Mouse (Mus musculus): ENCODE measurements around the gene Cox7c. TPM values are rescaled to one million over a fixed set of nuclear protein-coding genes. Genes with fewer than 3 reads are reported as not detected.
"Not testable (repeated sequence)": the region's sequence is repeated elsewhere in the genome, so short reads cannot be mapped to it uniquely, and the experiment has no call there.

Cox7c gene
- polyA plus RNA-seq (2015; fragmentation: Nextera tagmentation; extraction: Ambion mirVana), result 1,024 and 1,177 TPM in 2 replicates

DNA sequence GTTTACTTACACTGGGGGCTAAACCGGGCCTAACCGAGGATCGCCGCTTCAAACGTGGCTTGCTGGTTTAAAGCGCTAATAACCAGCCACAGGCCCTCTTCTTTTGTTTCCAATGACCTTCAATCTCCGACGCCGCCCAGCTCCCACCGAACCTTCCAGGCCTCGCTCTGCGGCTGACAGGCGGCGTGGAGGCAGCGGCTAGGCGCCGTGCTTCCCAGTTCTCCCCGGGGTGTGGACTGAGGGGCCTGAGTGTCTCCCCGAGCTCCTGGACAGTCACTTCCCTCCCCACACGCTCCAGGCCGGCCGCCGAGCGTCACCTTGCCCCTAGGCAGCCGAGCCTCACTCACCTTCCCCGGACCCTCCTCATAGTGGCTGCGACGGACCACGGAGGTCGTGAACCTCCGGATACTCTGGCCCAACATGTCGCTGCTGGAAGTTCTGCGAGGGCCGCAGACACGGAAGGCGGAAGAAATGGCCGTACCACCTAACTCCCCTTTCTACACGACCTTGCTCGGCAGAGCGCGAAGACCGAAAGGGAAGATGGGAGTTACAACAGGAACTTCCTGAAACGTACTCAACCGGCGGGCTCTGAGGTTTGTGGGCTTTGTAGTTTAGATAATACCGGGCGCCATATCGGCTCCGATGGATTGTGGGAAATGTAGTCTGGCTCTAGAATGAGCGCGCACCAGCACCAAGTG lies at the start of gene Cox7c:
Cox7c (minus strand) TSS at position 651 of the 698 bp plus-strand sequence.
- peak; percentile 100 for ATAC-seq (ENCODE audit: low FRiP score, low TSS enrichment)

DNA sequence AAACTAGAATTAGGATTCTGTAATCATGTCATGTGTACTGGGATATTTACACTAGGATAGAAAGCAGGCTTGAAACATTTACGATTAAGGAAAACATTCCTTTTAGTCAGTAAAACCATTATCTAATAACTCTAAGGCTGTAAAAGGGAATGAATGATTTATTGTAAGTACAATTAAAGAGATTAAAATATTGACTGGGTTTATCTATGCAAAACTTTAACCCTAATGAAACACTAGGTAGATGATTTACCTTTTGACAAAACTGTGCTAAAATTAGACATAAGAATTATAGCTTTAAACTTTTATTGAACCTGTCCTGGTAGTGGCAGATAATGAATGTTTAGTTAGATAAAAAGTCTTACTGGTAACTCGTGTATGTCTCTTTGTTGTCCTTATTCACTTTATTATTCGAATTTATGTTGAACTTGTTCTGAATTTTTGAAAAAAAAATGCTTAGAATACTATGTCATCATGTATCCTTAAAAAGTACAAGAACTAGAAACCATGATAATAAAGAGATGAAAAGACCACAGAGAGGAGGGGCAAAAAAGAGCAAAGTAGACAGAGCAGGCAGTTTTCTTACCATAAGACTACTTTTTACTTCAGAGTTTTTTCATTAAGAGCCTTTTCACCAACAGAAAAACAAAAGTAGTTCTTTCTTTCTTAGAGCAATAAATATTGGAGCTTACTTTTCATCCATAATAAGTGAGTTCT lies 21.5 kb upstream of the Cox7c start:
- Histone ChIP-seq H3K4me3 (ENCODE audit: low read depth, low read length) (no peak overlapping the region), H3K27me3 (ENCODE audit: control insufficient read depth, insufficient read depth, low read length) (no peaks in the 10 kb centered on the region), H3K4me2 (replicated peaks; ENCODE audit: low read depth) (no peak overlapping the region), H3K9ac (ENCODE audit: low read length) (no peak overlapping the region), H3K27ac (replicated peaks) (no peak overlapping the region), H3K36me3 (ENCODE audit: control insufficient read depth, insufficient read depth, low read length) (no peaks in the 10 kb centered on the region), H3K9me3 (ENCODE audit: control insufficient read depth, low read length) (no peaks in the 10 kb centered on the region), H3K4me1 (replicated peaks; ENCODE audit: control insufficient read depth, insufficient read depth) (no peaks in the 10 kb centered on the region)
- 25% methylated on average over 3 of the region's 3 CpGs for WGBS
- DNase-seq (ENCODE audit: low spot score), result no peak
- no peak for TF ChIP-seq EP300 (optimal IDR thresholded peaks at IDR 0.05)
- no peak for TF ChIP-seq CTCF (IDR thresholded peaks at IDR 0.05; ENCODE audit: low read depth)
- ATAC-seq (ENCODE audit: low FRiP score, low TSS enrichment), result no peak

More for the DNA sequence above, at the start of gene Cox7c:
- TF ChIP-seq CTCF (IDR thresholded peaks at IDR 0.05; ENCODE audit: low read depth) (no peak), EP300 (optimal IDR thresholded peaks at IDR 0.05) (no peak)
- peak within 1 kb of the TSS; percentile 96 for H3K9ac ChIP-seq (ENCODE audit: low read length)
- WGBS, result under 1% methylated on average over 46 of the region's 51 CpGs
- peaks cover 3% of the 10 kb centered on the region for H3K36me3 ChIP-seq (ENCODE audit: control insufficient read depth, insufficient read depth, low read length)
- peak within 1 kb of the TSS; percentile 88 for H3K4me3 ChIP-seq (ENCODE audit: low read depth, low read length)
- H3K27me3 ChIP-seq (ENCODE audit: control insufficient read depth, insufficient read depth, low read length), result no peaks in the 10 kb centered on the region
- peak within 1 kb of the TSS; percentile 95 for H3K27ac ChIP-seq (replicated peaks)
- no peaks in the 10 kb centered on the region for H3K4me1 ChIP-seq (replicated peaks; ENCODE audit: control insufficient read depth, insufficient read depth)
- DNase-seq (ENCODE audit: low spot score), result peak; percentile 86
- H3K9me3 ChIP-seq (ENCODE audit: control insufficient read depth, low read length), result no peaks in the 10 kb centered on the region
- H3K4me2 ChIP-seq (replicated peaks; ENCODE audit: low read depth), result peak within 1 kb of the TSS; percentile 56

DNA sequence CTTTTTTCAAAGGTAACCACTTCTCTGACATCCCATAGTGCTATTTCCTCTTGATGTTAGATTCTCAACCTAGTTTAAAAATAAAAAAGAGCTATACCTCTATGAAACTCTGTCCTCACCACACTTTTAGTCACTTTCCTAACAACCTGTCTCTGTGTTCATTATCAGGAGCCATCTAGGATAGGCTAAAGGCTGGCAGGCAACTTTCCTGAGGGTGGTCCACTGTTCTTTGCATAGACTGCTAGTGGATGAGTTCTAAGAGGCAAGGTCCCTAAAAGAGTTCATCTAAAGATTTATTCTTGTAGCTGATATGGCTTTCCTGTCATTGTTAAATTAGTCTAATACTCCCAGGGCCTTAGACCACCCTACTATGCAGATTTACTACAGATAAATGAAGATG lies 20.8 kb upstream of the Cox7c start:
- DNase-seq (ENCODE audit: low spot score), result no peak
- H3K9me3 ChIP-seq (ENCODE audit: control insufficient read depth, low read length), result no peaks in the 10 kb centered on the region
- no peak overlapping the region for H3K4me2 ChIP-seq (replicated peaks; ENCODE audit: low read depth)
- H3K27me3 ChIP-seq (ENCODE audit: control insufficient read depth, insufficient read depth, low read length), result no peaks in the 10 kb centered on the region
- no peak overlapping the region for H3K4me3 ChIP-seq (ENCODE audit: low read depth, low read length)
- H3K4me1 ChIP-seq (replicated peaks; ENCODE audit: control insufficient read depth, insufficient read depth), result no peaks in the 10 kb centered on the region
- H3K9ac ChIP-seq (ENCODE audit: low read length), result no peak overlapping the region
- no peak overlapping the region for H3K27ac ChIP-seq (replicated peaks)
- ATAC-seq (ENCODE audit: low FRiP score, low TSS enrichment), result no peak
- TF ChIP-seq EP300 (optimal IDR thresholded peaks at IDR 0.05), result no peak
- no peak for TF ChIP-seq CTCF (IDR thresholded peaks at IDR 0.05; ENCODE audit: low read depth)
- no peaks in the 10 kb centered on the region for H3K36me3 ChIP-seq (ENCODE audit: control insufficient read depth, insufficient read depth, low read length)

DNA sequence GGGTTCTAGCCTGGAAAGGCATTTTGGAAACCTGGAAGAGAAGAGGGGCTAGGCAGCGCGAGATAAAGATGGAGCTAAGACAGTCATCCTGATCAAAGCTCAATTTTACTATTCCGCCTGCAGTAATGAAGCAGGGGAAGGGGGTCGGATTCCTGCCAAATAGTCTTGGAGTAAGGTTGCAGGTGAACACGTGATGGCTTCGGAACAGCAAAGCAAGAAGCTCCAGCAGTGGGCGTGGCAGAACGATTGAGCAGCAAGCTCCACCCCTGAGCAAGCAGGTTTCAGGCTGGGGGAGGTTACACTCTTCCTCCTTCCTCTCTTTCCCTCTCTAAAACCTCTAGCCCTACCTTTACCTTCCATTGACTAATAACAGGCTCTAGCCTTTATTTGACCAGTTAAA lies 7.4 kb upstream of the Cox7c start:
- not testable (repeated sequence) for DNase-seq (ENCODE audit: low spot score); H3K9me3 ChIP-seq (ENCODE audit: control insufficient read depth, low read length); H3K9ac ChIP-seq (ENCODE audit: low read length); H3K4me1 ChIP-seq (replicated peaks; ENCODE audit: control insufficient read depth, insufficient read depth); H3K27ac ChIP-seq (replicated peaks); H3K27me3 ChIP-seq (ENCODE audit: control insufficient read depth, insufficient read depth, low read length); H3K4me2 ChIP-seq (replicated peaks; ENCODE audit: low read depth); ATAC-seq (ENCODE audit: low FRiP score, low TSS enrichment); H3K36me3 ChIP-seq (ENCODE audit: control insufficient read depth, insufficient read depth, low read length); H3K4me3 ChIP-seq (ENCODE audit: low read depth, low read length)
- 24% methylated on average over 8 of the region's 8 CpGs for WGBS

DNA sequence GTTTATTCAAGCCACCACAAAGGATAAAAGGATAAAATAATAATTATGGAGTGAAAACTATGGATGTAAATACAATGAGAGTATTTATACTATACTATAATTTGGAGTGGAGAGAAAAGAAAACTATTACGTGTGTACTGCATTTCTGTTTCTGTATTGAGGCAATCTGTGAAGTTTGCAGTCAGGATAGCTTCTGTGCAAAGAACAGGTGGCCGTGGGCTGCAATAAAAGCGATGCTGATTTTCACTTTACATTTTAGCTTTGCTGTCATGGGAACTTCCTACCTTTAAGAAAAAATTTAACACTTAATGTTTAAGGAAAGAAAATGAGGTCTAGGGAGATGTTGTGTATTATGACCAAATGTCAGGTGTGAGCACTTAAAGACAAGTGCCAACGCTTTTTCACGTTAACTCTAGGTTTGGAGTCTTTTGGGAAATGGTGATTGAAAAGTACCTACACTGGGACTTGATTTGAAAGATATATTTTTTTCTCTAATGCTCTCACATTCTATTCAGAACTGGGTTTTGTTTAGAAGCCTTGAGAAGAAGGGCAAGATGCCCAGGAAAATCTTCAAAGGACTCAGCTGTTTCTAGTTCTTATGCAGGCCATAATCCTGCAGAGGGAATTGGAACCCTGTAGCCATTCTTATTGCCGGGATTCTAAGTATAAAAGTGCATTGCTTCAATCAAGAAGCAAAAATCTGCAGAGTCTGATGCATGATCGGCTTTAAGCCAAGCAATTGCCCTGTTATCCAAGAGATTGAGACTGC lies 41.6 kb downstream of the Cox7c start:
- Histone ChIP-seq H3K4me1 (replicated peaks; ENCODE audit: control insufficient read depth, insufficient read depth) (no peaks in the 10 kb centered on the region), H3K27me3 (ENCODE audit: control insufficient read depth, insufficient read depth, low read length) (no peaks in the 10 kb centered on the region), H3K9me3 (ENCODE audit: control insufficient read depth, low read length) (no peaks in the 10 kb centered on the region), H3K4me3 (ENCODE audit: low read depth, low read length) (no peak overlapping the region), H3K9ac (ENCODE audit: low read length) (no peak overlapping the region), H3K4me2 (replicated peaks; ENCODE audit: low read depth) (no peak overlapping the region), H3K36me3 (ENCODE audit: control insufficient read depth, insufficient read depth, low read length) (no peaks in the 10 kb centered on the region), H3K27ac (replicated peaks) (no peak overlapping the region)
- DNase-seq (ENCODE audit: low spot score) (no peak), ATAC-seq (ENCODE audit: low FRiP score, low TSS enrichment) (no peak)
- 69% methylated on average over 7 of the region's 7 CpGs for WGBS
- TF ChIP-seq CTCF (IDR thresholded peaks at IDR 0.05; ENCODE audit: low read depth) (no peak), EP300 (optimal IDR thresholded peaks at IDR 0.05) (no peak)
